Mouse (Mus musculus) intestine, embryonic 15.5 days (tissue): ENCODE results near the gene Dgat2. TPM values are rescaled to one million over a fixed set of nuclear protein-coding genes. Genes with fewer than 3 reads are reported as not detected.

Experiments
- polyA plus RNA-seq: library from polyadenylated mRNA; unstranded; fragments of >200 nt; fragmentation: Nextera tagmentation; extraction: Ambion mirVana; gene quantifications from 2 replicates; pipeline ENCODE4 v1.2.1, GENCODE M21; 2015

The Dgat2 gene
- polyA plus RNA-seq, 1 experiment from 2014 or later, result 176 TPM

Other genes with a start within 250 kb of the Dgat2 start
- 20.5 and 20.9 TPM in 2 replicates for gene Uvrag, start 41.6 kb downstream of the Dgat2 start, polyA plus RNA-seq
- gene Mogat2, start 55.9 kb upstream of the Dgat2 start, polyA plus RNA-seq, result 120 and 142 TPM in 2 replicates
- 6.1 and 6.8 TPM in 2 replicates for gene Map6, start 84.7 kb upstream of the Dgat2 start, polyA plus RNA-seq
- gene Serpinh1, start 170.5 kb upstream of the Dgat2 start, polyA plus RNA-seq, result 1,021 and 1,056 TPM in 2 replicates
- gene Gdpd5, start 198.7 kb upstream of the Dgat2 start, polyA plus RNA-seq, result 15.4 and 15.9 TPM in 2 replicates